Mouse (Mus musculus) ovary, postnatal 14 days (tissue): ENCODE data around the gene Mertk.
"Not testable (repeated sequence)": the region's sequence is repeated elsewhere in the genome, so short reads cannot be mapped to it uniquely, and the experiment has no call there.

Experiments
- DNase-seq: peaks from one replicate; pipeline ENCODE4 v3.0.0; 2022; ENCODE audit warnings: low spot score

Mertk gene

GRCm38 (mm10) chr2:128698693-128699181 is at the start of gene Mertk:
Gene Mertk (plus strand): TSS chr2:128698956.
- peak; percentile 89 for DNase-seq

GRCm38 (mm10) chr2:128680661-128681060 is 18.1 kb upstream of the Mertk start:
- no peak for DNase-seq

GRCm38 (mm10) chr2:128686921-128687557 is 11.7 kb upstream of the Mertk start, which contains the start of gene Anapc1:
Gene Anapc1 (minus strand): TSS chr2:128687391.
- DNase-seq = peak; percentile 83

GRCm38 (mm10) chr2:128687558-128688120 is 11.1 kb upstream of the Mertk start:
- DNase-seq = no peak

GRCm38 (mm10) chr2:128692336-128692735 is 6.4 kb upstream of the Mertk start:
- DNase-seq = no peak

GRCm38 (mm10) chr2:128692771-128693170 is 6.0 kb upstream of the Mertk start:
- DNase-seq = no peak

GRCm38 (mm10) chr2:128693236-128693635 is 5.5 kb upstream of the Mertk start:
- no peak for DNase-seq

- not testable (repeated sequence) for DNase-seq
Observed at GRCm38 (mm10) chr2:128693828-128694227, 4.9 kb upstream of the Mertk start.

- DNase-seq = no peak
Observed at GRCm38 (mm10) chr2:128694548-128694947, 4.2 kb upstream of the Mertk start.

GRCm38 (mm10) chr2:128696426-128696825 is 2.3 kb upstream of the Mertk start:
- DNase-seq = no peak

GRCm38 (mm10) chr2:128697047-128697446 is 1.7 kb upstream of the Mertk start:
- no peak for DNase-seq

- DNase-seq = no peak
Observed at GRCm38 (mm10) chr2:128697566-128697965, 1.2 kb upstream of the Mertk start.

GRCm38 (mm10) chr2:128698140-128698692 is 540 bp upstream of the Mertk start:
- peak; percentile 82 for DNase-seq

- DNase-seq = peak; percentile 39
Observed at GRCm38 (mm10) chr2:128699201-128699885, 587 bp downstream of the Mertk start.

GRCm38 (mm10) chr2:128704474-128704873 is 5.7 kb downstream of the Mertk start:
- no peak for DNase-seq

- DNase-seq = no peak
Observed at GRCm38 (mm10) chr2:128709264-128709663, 10.5 kb downstream of the Mertk start.

GRCm38 (mm10) chr2:128710609-128711008 is 11.9 kb downstream of the Mertk start:
- no peak for DNase-seq

GRCm38 (mm10) chr2:128712940-128713339 is 14.2 kb downstream of the Mertk start:
- no peak for DNase-seq

- peak; percentile 36 for DNase-seq
Observed at GRCm38 (mm10) chr2:128713548-128714003, 14.8 kb downstream of the Mertk start.

- no peak for DNase-seq
Observed at GRCm38 (mm10) chr2:128714724-128715241, 16.0 kb downstream of the Mertk start.

GRCm38 (mm10) chr2:128715979-128716378 is 17.2 kb downstream of the Mertk start:
- DNase-seq = no peak

- no peak for DNase-seq
Observed at GRCm38 (mm10) chr2:128719380-128719779, 20.6 kb downstream of the Mertk start.
